11 mouse cellular contexts compared by ENCODE assay signal in the genomic region with DNA sequence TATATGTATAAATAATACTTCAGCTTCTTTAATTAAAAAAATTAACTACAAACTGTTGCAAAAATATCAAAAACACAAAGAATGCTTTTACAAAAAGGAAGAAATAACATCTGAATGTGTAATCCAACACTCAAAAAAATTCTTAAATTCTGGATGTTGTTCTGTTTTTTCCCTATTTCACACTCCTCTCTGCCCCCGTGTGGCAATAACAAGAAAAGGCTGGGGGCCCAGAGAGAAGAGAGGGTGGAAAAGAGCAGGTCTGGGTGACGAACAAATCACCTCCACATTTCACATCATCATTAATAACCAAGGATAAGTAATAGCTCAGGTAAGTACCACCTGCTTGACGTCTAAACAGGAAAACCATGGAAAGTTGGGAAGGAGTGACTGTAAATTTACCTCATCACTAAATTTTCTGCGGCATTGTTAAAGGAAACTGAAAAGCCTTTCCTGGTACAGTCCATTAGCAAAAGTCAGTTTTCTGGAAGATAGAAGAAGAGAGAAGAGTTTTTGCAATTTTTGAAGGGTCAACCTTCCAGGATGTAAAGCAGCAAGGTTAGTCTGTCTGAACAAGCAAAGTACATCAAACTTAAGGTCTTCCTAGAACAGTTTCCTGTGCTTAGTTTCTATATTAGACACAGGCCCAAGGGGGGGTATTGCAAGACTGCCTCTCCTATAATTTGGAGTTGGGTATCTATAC. TPM values are rescaled to one million over a fixed set of nuclear protein-coding genes. Genes with fewer than 3 reads are reported as not detected.
DNase-seq lines count a peak whose midpoint lies in the region; ATAC-seq and TF ChIP-seq lines count a peak whose summit lies in the region.
"Had no signal": no experiment of that assay in that cellular context is flagged by ENCODE, and none has a peak within 500 bp of the region (broad histone marks: within the 10 kb centered on the region; RNA-seq: fewer than 3 reads in every experiment).

No protein-coding gene starts in this region.

- H3K4me2 ChIP-seq in kidney, postnatal 0 days (ENCODE audit: low read length) = no peak overlapping the region

- no peaks in the 10 kb centered on the region for H3K27me3 ChIP-seq in kidney, postnatal 0 days (ENCODE audit: insufficient read depth, low read length)
- no peaks in the 10 kb centered on the region for H3K27me3 ChIP-seq in Patski

- CTCF ChIA-PET in Patski (lab: Charles Lee) = interaction anchor here (1.1 to 5.0 kb wide), 5 partner anchors 9 to 85 kb away, joined by 3 to 49 read pairs (median 5); a partner anchor contains a TSS

- TF ChIP-seq CTCF in kidney, postnatal 0 days (IDR thresholded peaks at IDR 0.05; ENCODE audit: low read depth) = peak; percentile 70
- peak; percentile 83 for TF ChIP-seq CTCF in Patski (IDR thresholded peaks at IDR 0.05)

- DNase-seq in adrenal gland, adult 2 months = peak; percentile 15
- no peak for DNase-seq in adrenal gland, postnatal 4 days (ENCODE audit: low spot score in 2 of 2)
- DNase-seq in kidney, postnatal 0 days (ENCODE audit: low spot score) = peak; percentile 44
- no peak for DNase-seq in kidney, adult 18-20 months
- DNase-seq in Patski (ENCODE audit: low read depth, low spot score) = no peak
- peak; percentile 29 to 49 for DNase-seq in kidney, postnatal 4 days
- peak; percentile 51 for DNase-seq in thymus, postnatal 4 days
- no peak for DNase-seq in frontal cortex, postnatal 25 days (ENCODE audit: low spot score in 2 of 2)

- no peak overlapping the region for H3K4me3 ChIP-seq in kidney, postnatal 0 days (replicated peaks; ENCODE audit: low read depth, low read length)
- H3K4me3 ChIP-seq: erythroblast, embryonic 14.5 days had no signal

- in situ Hi-C loops in Patski (cut with MboI; ENCODE audit: low pct_unique_long_range_greater_than_20kb) = loop anchor here (5.0 to 10.0 kb wide), 2 partner anchors 55 to 77 kb away; no protein-coding TSS in a partner anchor

- no peak for ATAC-seq in kidney, postnatal 0 days (replicated peaks; ENCODE audit: low FRiP score, low read depth)
- no peak for ATAC-seq in Patski

- no peaks in the 10 kb centered on the region for H3K9me3 ChIP-seq in kidney, postnatal 0 days (replicated peaks; ENCODE audit: low read length)

- no peaks in the 10 kb centered on the region for H3K4me1 ChIP-seq in kidney, postnatal 0 days (replicated peaks; ENCODE audit: insufficient read depth, low read length)

- no peak overlapping the region for H3K27ac ChIP-seq in kidney, postnatal 0 days

- WGBS in kidney, postnatal 0 days = 32% methylated on average over 4 of the region's 4 CpGs

- POLR2A ChIA-PET in Patski (lab: Charles Lee) = interaction anchor here (0.5 to 0.9 kb wide), 2 partner anchors 41 to 70 kb away, joined by 3 to 4 read pairs; no protein-coding TSS in a partner anchor

- no peaks in the 10 kb centered on the region for H3K36me3 ChIP-seq in kidney, postnatal 0 days (ENCODE audit: insufficient read depth, low read length)

- no peak overlapping the region for H3K9ac ChIP-seq in kidney, postnatal 0 days (ENCODE audit: low read depth, low read length)

RNA-seq across cellular contexts. Expression of a gene that starts 5.0 kb away (rescaled TPM):
- 10 to 100 TPM; 29.8 to 36.6 TPM for total RNA-seq in adrenal gland, adult 2 months (2021)
- 2.9 and 3.4 TPM in 2 replicates for polyA plus RNA-seq in adrenal gland, adult 2 months (2012; rRNA removed)
- total RNA-seq in adrenal gland, postnatal 4 days (2021) = 10 to 100 TPM; 25.1 to 28.3 TPM
- 31.8 and 32.8 TPM in 2 replicates for polyA plus RNA-seq in kidney, postnatal 0 days (2015; fragmentation: Nextera tagmentation; extraction: Ambion mirVana)
- polyA plus RNA-seq in Patski (2021) = 25.8 TPM

RNA-seq across cellular contexts. Expression of a gene that starts 30.8 kb away (rescaled TPM):
- not detected for total RNA-seq in adrenal gland, adult 2 months (2021)
- polyA plus RNA-seq in adrenal gland, adult 2 months (2012; rRNA removed) = not detected in 2 replicates
- under 1 TPM in 1 of 2 experiments, not detected in 1; 0.25 TPM for total RNA-seq in adrenal gland, postnatal 4 days (2021)
- polyA plus RNA-seq in kidney, postnatal 0 days (2015; fragmentation: Nextera tagmentation; extraction: Ambion mirVana) = not detected in 2 replicates
- polyA plus RNA-seq in Patski (2021) = not detected
- total RNA-seq: liver, adult 2 months had no signal
- polyA plus RNA-seq: C2C12; erythroblast, embryonic 14.5 days; liver, adult 2 months had no signal

RNA-seq across cellular contexts. Expression of a gene that starts 43.0 kb away (rescaled TPM):
- 10 to 100 TPM; 17.0 to 21.2 TPM for total RNA-seq in adrenal gland, adult 2 months (2021)
- 0.98 and 1.0 TPM in 2 replicates for polyA plus RNA-seq in adrenal gland, adult 2 months (2012; rRNA removed)
- total RNA-seq in adrenal gland, postnatal 4 days (2021) = 10 to 100 TPM; 13.1 to 13.7 TPM
- 5.4 and 6.2 TPM in 2 replicates for polyA plus RNA-seq in kidney, postnatal 0 days (2015; fragmentation: Nextera tagmentation; extraction: Ambion mirVana)
- polyA plus RNA-seq in Patski (2021) = 13.3 TPM

Comparison
In these comparisons a context has a peak if more than half of its experiments do, and no peak if none do; other contexts are left out.
1. DNase-seq: peak in adrenal gland, adult 2 months (single experiment), kidney, postnatal 0 days (single experiment), kidney, postnatal 4 days (2 of 2) and thymus, postnatal 4 days (single experiment); none in adrenal gland, postnatal 4 days (0 of 2), kidney, adult 18-20 months (single experiment), Patski (single experiment) and frontal cortex, postnatal 25 days (0 of 2).